Mouse (Mus musculus) stomach, postnatal 0 days (tissue): ENCODE data around the gene Tex22.

Experiments used
- CTCF ChIP-seq: IDR thresholded peaks from 2 replicates; pipeline ENCODE4 v1.5.1; 2016; ENCODE audit warnings: antibody characterized with exemption, low read depth, mild to moderate bottlenecking, moderate library complexity
- EP300 ChIP-seq: optimal IDR thresholded peaks from 2 replicates; pipeline ENCODE3; 2016; ENCODE audit warnings: antibody characterized with exemption

DNA sequence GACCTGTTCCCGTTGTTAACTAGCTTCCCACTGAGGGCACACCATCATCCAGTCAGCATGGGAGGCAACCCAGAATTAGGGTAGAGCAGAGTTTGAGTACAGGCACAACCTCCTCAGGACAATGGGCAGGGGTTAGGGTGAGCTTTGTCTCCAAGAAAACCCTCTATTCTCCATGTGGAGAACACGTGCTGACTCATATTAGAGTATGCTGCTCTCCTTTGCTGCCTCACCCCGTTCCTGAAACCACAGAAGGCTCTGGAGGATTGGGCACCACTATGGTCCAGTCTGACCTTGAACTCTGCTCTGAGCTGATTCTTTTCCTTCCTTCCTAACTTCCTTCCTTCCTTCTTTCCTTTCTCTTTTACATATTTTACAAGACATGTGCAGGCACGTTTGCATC is 35.9 kb upstream of the Tex22 start:
- TF ChIP-seq CTCF (no peak), EP300 (no peak)
